Mouse (Mus musculus) c-Kit-positive CD71-positive TER-119-negative erythroid progenitor cells, embryonic 14.5 days (primary cell): ENCODE results near the gene Cemip.

ENCODE experiments used
- DNase-seq: peaks from one replicate; pipeline ENCODE4 v3.0.0-alpha.2; 2013; ENCODE audit warnings: low read depth

Gene Cemip

DNA sequence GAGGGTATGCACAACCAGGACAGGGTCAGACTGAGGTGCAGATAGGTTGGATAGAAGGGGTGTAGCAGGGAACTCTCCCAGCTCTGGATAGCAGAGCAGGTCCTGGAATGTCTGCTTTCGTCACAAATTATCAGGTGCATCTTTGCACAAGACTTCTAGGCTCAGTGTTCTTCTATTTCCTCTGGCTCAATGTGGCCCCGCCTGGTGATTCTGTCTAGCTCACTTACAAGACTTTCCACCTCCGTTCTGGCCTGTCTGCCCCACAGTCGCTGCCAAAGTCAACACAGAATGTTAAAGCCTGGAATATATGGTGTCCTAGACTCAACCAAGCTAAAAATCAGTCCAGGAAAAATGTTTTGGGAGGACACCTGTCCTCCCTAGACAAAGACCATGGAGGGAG is 57.9 kb downstream of the Cemip start:
- no peak for DNase-seq

DNA sequence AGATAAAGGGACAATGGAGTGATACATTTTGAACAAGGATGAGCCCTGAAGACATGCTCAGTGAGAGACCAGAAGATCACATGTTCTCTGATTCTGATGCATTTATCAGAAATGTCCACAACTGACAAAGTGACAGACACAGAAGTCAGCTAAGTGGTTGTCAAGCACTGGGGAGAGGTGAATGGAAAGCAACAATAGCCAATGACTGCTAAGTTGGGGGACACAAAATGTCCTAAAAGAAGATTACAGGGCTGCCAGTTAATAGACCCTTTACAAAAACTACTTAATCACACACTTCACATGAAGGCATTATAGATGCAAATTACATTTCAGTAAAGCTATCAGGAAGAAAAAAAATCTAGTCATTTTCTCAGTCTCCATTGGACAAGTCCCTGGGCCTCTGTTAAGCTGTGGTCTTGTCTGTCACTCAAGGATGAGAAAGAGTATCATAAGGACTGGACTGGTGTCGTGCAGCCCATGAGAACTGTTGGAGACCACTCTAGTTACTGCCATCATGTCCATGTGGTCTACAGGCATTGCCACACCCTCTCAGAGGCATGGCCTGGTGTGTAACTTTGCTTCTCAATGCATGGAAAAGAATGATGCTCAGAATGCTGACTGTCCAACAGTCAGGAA is 59.2 kb downstream of the Cemip start:
- no peak for DNase-seq

DNA sequence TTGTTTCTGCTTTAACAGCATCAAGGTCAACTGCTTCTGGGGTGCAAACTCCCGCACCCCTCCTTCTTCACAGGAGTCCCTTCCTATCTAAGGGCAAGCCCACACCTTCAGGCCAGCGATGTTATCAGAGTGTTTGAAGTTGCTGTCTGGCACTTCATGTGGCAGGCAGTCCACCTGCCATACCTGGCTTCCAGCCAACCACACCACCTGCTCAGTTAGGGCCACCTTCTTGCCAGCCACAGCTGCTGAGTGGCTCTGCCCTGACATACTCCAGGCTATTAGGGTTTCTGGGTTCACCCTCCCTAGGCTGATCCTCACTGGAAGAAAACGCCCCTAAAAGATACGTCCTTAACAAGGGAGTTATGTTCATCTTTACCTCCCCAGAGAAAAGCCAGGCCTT is 60.2 kb downstream of the Cemip start:
- no peak for DNase-seq

DNA sequence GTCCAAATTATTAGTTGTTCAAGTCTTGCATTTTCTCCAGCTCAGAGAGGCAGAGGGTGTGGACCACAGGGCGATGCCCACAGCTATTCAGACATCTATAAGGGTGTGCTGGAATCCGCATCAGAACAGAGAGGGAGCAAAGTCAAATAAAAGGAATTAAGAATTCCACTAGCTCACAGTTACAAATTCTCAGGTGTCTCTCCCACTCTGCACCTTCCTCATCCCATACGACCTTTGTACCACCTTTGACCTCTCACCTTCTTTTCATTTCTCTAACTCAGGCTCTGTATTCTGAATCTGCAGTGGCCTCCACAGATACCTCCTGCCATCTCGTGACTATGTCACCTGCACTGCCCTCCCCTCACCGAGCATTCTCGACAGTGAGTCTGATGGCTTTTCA is 62.8 kb downstream of the Cemip start:
- no peak for DNase-seq

DNA sequence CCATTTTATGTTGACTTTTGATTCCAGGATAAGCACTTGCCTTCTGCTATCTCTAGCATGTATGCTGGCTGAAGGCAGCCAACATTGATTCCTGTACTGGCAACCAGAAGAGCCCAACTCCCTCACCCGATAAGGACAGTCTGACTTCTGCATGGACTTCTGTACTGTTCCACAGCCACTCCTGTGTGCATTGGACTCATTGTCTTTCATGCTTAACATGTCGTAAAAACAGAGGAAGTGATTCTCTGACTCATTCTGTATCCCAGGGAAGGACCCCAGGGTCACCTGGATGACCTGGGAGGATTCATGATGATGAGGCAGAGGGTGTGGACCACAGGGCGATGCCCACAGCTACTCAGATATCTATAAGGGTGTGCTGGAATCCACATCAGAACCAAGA is 63.8 kb downstream of the Cemip start:
- no peak for DNase-seq

DNA sequence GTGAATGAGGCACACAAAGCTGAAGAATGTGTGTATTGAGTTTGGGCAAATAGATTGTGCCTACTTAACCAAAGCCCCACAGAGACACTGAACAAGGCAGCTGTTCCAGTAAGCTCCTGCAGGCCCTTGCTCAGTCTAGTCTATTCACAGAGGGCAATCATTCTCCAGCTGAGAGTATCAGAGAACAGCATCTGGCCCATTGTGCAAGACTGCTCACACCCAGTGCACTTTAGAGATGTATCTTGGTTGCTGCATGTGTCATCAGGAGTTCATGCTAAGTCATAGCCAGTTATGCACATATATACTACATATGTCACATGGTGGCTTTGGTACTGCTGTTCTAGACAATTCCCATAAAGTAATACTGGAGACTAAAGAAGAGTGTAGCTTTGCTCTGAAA is 66.9 kb downstream of the Cemip start:
- DNase-seq = no peak

DNA sequence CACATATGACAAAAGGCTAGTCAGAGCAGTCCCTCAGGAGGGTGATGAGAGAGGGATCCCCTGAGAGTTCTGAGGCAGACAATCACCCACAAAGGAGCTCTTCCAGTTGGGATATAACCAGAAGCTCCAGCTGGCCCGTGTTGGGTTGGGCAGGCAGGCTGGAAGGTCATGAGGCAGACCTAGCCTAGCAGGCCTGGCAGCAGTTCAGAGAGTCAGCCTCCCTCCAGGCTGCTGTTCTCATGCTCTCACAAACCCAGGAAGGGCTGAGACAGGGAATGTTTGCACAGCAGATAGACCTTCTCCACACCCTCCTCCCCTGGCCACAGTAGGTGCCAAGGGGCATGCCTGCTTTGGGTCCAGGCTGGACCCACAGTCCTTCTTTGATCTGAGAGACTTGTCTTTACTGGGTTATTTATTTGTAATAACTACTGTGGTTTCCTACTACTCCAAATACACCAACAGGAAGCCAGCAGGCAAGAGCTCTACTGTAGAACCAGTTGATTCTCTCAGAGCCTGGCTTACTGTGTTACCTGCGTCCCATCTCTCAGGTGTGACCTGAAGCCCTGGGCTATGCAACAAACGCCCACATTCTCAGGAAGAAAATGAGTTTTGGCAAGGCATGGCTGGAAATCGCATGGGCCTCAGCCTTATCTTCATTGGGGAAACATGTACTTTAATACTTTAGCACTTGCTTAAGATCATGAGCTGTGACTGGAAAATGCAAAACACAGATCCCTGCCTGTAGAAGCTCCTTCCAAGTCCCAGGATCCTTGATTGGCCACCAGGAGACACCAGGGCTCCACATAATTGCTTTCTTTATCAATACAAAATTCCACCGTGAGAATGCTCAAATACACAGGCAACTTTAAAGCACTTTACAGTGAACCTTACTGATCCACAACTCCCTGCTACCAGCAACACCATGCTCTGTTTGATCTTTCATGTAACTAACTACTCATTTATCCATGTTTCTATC is 67.7 kb downstream of the Cemip start:
- DNase-seq = no peak

DNA sequence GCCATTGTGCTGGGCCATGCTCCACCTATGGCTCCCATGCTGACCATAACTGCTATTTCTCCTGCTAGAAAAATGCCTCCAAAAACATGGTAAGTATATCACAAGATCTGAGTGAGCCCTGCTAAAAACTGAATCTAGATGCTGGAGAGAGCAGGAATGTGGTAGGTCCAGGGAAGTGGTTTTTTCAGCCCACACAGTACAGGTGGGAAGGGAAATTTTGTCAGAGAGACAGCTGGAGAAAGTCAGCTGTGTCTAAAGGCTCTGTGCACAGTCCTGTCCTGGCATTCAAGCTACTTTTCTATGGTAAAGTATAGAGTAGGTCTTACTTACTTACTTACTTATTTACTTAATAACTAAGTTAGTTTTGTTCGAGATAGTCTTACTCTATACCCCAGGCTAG is 71.3 kb downstream of the Cemip start:
- DNase-seq = no peak

DNA sequence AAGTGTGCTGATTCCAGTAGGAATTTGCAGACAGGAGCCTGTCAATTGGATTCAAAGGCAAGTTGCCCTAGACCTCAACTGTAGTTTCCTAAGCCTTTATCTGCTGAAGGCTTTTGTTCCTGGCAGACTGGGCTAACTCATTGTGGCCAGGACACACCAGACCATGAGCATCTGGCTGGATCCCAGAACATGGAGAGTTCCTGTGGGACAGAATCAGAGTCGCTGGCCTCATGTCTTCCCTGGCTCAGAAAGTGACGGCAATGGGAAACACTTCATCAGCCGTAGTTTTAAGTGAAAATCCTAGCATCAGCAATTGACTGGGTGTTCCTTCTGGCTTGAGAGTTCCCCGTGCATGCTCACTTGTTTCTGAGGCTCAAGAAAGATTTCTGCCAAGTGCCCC is 72.6 kb downstream of the Cemip start:
- no peak for DNase-seq

DNA sequence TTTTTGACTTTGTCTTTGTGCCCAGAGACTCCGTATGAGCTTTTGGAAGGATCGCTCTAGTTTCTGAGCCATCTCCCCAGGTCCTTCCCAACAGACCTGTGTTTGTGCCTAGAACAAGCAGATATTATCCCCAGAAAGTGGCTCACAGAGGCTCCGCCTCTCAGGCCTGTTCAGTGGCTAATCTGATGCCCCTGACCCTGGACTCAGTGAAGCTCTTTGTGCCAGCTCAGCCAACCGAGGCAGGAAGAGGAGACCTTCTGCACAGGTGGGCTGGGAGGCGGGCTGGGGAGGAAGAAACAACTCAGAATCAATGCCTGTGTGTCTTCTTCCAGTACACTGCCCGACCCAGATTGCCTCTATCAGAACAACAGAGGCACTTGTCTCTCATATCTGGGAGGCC is 81.9 kb downstream of the Cemip start:
- DNase-seq = no peak

DNA sequence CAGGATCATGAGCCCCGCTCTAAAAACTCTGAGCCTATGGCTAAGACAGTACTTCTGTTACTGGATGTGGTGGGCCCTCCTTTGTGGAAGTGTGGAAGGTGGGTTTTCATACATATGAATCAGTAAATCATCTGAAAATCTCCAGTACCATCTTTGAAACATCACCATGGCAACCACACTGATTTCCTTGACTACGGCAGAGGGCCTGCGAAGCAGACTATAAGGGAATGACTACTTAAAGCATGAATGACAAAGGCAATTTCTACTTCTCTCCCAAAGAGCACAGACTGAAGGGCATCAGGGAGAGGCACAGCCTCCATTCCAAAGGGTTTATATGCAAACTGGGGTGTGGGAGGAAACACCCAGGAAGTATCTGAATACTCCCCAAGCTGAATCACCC is 84.8 kb downstream of the Cemip start:
- no peak for DNase-seq

DNA sequence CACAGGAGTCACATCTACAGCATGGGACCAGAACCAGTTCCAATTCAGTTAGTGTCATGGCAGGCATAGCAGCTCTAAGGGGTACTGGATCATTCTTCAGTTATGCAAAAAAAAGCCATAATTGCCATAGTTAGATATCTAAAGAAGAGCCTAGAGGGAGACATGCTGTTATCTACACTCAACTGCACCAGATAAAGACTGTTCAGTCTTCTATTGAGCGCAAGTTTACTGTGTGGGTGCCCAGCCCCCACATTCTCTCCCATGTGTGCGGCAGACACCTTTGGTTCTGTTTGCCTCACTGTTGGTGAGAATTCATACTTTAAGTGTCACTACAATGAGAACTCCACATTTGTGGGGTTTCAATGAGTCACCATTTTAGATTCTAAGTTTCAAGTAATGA is 85.6 kb downstream of the Cemip start:
- no peak for DNase-seq

DNA sequence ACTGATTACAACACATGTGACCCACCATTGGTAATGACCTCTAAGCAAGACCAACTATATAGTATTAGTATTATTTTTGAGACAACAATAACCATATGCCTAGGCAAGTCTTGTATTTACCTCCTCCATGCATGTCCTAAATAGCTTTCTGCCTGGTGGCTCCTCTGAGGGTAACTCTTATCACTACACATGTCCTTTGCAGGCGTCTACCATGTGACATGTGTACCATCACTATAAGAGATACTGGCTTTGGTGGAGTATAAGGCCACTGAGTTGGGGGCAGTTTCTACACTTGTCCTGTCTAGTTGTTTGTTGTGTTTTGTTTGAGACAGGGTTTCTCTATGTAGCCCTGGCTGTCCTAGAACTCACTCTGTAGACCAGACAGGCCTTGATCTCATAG is 86.7 kb downstream of the Cemip start:
- DNase-seq = no peak

DNA sequence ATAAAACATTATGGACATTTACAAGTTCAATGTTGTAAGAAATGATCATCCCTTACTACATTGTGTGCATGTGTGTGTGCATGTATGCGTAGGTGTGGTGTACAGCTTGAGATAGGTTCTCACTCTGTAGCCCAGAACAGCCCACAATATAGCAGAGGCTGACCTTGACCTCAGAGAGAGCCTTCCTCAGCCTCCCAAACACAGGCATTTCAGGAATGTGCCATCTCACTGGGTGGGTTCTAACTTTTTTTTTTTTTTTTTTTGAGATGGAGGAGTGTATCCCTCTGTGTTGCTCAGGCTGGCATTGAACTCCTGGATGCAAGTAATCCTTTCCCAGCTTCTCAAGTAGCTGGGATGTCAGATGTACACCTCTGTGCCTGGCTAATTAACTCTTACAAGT is 92.0 kb downstream of the Cemip start:
- DNase-seq = no peak

DNA sequence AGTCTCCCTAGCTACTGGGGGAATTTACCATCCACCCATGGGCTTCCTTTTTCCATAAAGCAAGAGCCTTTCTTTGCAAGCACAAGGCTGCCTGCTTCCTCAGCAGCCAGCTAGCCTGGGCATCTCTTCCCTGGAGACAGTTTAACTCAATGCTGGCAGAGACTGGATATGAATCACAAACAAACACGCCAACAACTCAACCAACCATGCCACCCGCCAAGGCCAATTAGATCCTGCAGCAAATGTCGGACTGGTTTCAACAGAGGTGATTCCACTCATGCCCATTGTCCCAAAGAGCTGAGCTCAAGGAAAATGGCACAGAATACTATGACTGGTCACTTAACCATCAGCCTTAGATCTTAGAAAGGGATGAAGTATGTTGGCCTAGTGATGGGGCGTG is 97.0 kb downstream of the Cemip start:
- no peak for DNase-seq

DNA sequence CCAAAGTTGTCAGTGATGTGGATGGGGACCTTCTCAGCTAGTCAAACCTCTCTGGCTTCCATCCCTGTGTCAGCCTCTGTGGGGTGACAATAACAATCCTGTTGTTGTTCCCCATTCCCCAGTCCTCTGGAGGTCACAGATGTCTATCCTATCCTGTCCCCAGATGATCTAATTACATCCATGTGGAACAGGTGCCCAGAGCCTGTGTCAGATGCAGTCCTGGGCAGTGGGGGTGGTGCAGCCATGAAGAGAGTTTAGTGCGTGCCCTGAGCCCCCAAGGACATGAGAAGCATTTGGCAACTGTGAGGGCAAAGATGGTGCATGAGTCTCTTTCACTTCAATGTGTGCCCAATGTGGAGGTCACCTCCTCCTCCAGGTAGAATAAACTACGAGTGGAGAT is 100.6 kb downstream of the Cemip start:
- no peak for DNase-seq

DNA sequence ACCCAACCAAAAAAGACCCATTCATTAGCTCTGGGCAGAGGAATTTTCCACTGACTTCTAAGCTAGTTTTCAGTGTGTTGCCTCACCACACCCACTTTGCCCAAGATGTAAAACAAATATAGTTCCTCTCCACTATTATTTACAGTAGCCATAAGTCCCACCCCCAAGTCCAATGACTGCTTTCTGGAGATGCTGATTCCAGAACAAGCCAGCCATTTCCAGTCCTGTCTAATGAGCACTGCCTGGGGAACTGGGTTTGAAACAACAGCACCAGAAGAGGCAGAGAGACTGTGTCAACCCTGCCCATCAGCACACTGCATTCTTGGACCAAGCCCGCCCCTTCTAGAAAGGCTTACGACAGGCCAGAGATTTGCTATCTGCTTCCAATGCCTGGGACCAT is 103.7 kb downstream of the Cemip start:
- no peak for DNase-seq

DNA sequence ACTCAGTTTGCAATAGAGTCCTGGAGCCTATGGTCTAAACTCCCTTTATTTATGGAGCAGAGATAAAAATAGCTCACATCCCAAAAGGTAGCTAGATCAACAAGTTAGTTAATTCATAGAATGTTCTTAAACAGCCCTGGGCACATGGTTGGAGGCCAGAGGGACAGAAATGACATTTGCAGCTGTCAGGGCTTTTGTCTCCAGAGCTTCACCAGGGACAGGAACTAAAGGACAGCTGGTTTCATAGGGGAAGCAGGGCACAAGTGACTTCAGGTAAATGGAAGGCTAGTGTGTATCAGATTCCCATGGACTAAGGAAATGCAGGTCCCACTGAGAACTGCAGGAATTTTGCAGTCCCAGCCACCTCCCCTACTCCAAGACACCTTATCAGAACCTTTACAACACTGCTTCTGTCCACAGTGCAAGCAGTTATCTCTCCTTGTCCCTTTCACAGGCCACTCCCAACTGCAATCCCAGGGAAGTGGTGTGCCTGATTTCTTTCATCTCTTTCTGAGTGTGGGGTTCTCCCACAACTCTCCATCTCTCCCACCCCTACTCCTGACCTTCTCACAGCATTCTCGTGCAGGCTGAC is 107.3 kb downstream of the Cemip start:
- DNase-seq = no peak

DNA sequence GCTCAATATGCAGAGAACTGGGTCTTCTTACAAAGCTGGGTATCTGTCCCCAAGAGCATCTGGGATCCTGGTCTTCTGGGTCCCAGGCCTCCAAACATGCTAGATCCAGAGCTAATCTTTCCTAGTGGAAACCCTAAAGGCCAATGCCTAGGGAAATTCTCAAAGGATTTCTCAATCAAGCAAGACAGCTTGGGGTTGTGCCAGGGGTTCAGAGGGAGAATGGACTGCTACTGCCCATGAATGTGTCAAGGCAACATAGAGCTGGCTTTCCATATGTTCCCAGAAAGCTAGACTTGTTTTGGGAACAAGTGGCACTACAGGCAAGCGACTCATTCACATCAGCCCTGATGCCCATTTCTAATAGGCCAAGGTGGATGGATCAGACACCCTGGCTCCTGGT is 107.9 kb downstream of the Cemip start:
- DNase-seq = no peak

DNA sequence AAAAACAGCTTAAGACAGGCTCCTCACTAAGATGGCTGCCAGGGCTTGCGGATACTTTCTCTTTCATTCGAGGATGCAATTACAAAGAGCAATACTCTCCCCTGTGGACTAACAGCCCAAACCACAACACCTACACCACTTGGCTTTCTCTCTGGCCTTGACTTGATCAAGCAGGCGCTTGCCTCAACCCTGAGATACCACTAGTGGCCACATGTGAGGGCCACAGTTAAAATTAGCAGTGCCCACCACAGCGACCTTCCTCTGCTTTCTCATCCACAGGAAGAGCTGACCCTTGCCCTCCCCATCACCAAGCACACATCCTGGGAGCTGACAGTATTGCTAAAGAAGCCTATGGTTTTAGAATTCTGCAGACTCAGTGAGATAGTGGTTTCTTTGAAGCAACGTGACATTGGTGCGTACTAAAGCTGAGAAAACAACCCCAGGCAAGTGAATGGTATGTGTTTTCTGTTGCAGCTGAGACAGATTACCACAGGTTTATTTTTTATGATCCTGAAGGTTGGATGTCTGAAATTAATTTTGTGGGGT is 109.8 kb downstream of the Cemip start:
- no peak for DNase-seq

DNA sequence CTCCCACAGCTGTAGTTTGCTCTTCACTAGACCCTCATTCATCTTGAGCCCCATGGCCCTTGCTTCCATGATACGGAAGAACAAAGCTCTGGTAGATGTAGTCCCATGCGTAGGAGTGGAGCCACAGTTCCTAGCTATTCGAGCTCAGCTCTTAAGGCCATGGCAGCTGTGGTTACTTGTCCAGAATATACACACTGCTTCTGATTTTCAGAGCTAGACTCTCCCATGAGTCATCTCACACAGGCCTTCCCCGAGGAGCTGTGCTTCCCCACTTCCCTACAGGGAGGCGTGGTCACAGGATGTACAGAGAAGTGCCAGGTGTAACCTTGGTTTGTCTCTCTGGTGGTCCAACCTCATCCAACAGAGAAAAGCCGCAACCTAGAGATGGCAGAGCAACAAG is 111.0 kb downstream of the Cemip start:
- no peak for DNase-seq

DNA sequence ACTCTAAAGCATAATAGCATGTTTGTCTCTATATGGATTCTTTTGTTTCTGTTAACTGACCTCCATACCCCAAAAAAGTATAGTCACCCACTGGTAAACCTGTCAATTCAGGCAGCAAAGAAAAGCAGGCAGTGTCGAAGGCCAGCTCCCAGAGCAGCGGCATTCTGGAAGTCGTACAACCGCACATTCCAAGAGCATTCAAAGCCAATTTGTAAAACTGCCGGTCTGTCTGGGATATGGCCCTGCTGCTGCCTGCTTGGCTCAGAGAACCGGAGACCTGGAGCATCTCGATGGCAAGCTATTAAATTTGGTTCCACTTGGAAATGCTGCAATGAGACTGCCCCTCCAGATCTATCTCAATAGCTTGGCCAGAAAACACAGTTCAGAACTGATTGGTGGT is 113.8 kb downstream of the Cemip start:
- no peak for DNase-seq
